In genomic region chr4:123211453-123211852, GRCm38 (mm10) we compare ENCODE assay signal across 25 mouse cellular contexts. TPM values are rescaled to one million over a fixed set of nuclear protein-coding genes. Genes with fewer than 3 reads are reported as not detected.
DNase-seq lines count a peak whose midpoint lies in the region; ATAC-seq and TF ChIP-seq lines count a peak whose summit lies in the region.
"Had no signal": no experiment of that assay in that cellular context is flagged by ENCODE, and none has a peak within 500 bp of the region (broad histone marks: within the 10 kb centered on the region; RNA-seq: fewer than 3 reads in every experiment).

No protein-coding gene starts in this region.

- no peak overlapping the region for H3K9ac ChIP-seq in kidney, embryonic 15.5 days
- no peak overlapping the region for H3K9ac ChIP-seq in kidney, postnatal 0 days (ENCODE audit: low read depth, low read length)
- H3K9ac ChIP-seq: embryonic facial prominence, embryonic 12.5 days; forebrain, embryonic 13.5 days; forebrain, embryonic 15.5 days had no signal

- ATAC-seq in kidney, embryonic 15.5 days (replicated peaks; ENCODE audit: low FRiP score), result peak; percentile 70
- ATAC-seq in kidney, postnatal 0 days (replicated peaks; ENCODE audit: low FRiP score, low read depth), result peak; percentile 71
- ATAC-seq: activated CD4-positive, CD25-positive, alpha-beta regulatory T cell, adult 4 months; CD4-positive, CD25-positive, alpha-beta regulatory T cell, adult 4 months; forebrain, embryonic 13.5 days; forebrain, embryonic 15.5 days; Patski had no signal

- no peaks in the 10 kb centered on the region for H3K36me3 ChIP-seq in kidney, adult 2 months (ENCODE audit: control insufficient read depth, insufficient read depth, low read length)
- no peaks in the 10 kb centered on the region for H3K36me3 ChIP-seq in kidney, embryonic 15.5 days
- H3K36me3 ChIP-seq in kidney, postnatal 0 days (ENCODE audit: insufficient read depth, low read length), result no peaks in the 10 kb centered on the region
- H3K36me3 ChIP-seq: embryonic facial prominence, embryonic 10.5 days; embryonic facial prominence, embryonic 12.5 days; forebrain, embryonic 15.5 days; G1E had no signal

- no peak for TF ChIP-seq POLR2A in kidney, adult 2 months (IDR thresholded peaks at IDR 0.05; ENCODE audit: low read depth, low read length)

- TF ChIP-seq CTCF in kidney, adult 2 months (conservative IDR thresholded peaks at IDR 0.05; ENCODE audit: insufficient read depth, insufficient read length, low read depth, low read length), result no peak
- no peak for TF ChIP-seq CTCF in kidney, postnatal 0 days (IDR thresholded peaks at IDR 0.05; ENCODE audit: low read depth)

- H3K27me3 ChIP-seq in kidney, adult 2 months (replicated peaks; ENCODE audit: control insufficient read depth, insufficient read depth, low read length), result no peaks in the 10 kb centered on the region
- peaks cover 14% of the 10 kb centered on the region for H3K27me3 ChIP-seq in kidney, embryonic 15.5 days
- no peaks in the 10 kb centered on the region for H3K27me3 ChIP-seq in kidney, postnatal 0 days (ENCODE audit: insufficient read depth, low read length)
- H3K27me3 ChIP-seq: forebrain, embryonic 15.5 days had no signal

- H3K4me2 ChIP-seq in kidney, embryonic 15.5 days, result no peak overlapping the region
- H3K4me2 ChIP-seq in kidney, postnatal 0 days (ENCODE audit: low read length), result no peak overlapping the region
- H3K4me2 ChIP-seq: embryonic facial prominence, embryonic 12.5 days; forebrain, embryonic 13.5 days; forebrain, embryonic 15.5 days had no signal

- WGBS in kidney, adult 2 months, result 52% methylated on average over 5 of the region's 5 CpGs
- WGBS in kidney, embryonic 15.5 days, result 50% methylated on average over 5 of the region's 5 CpGs
- 40% methylated on average over 5 of the region's 5 CpGs for WGBS in kidney, postnatal 0 days

- no peak overlapping the region for H3K27ac ChIP-seq in kidney, adult 2 months (ENCODE audit: insufficient read depth, low read depth, low read length)
- H3K27ac ChIP-seq in kidney, embryonic 15.5 days, result no peak overlapping the region
- no peak overlapping the region for H3K27ac ChIP-seq in kidney, postnatal 0 days
- H3K27ac ChIP-seq: embryonic facial prominence, embryonic 10.5 days; embryonic facial prominence, embryonic 12.5 days; forebrain, embryonic 13.5 days; forebrain, embryonic 15.5 days had no signal

- H3K4me1 ChIP-seq in kidney, adult 2 months (ENCODE audit: control insufficient read depth, insufficient read depth, low read length), result no peaks in the 10 kb centered on the region
- H3K4me1 ChIP-seq in kidney, embryonic 15.5 days, result peaks cover 18% of the 10 kb centered on the region
- no peaks in the 10 kb centered on the region for H3K4me1 ChIP-seq in kidney, postnatal 0 days (replicated peaks; ENCODE audit: insufficient read depth, low read length)
- H3K4me1 ChIP-seq: embryonic facial prominence, embryonic 12.5 days; forebrain, embryonic 15.5 days had no signal

- H3K9me3 ChIP-seq in kidney, embryonic 15.5 days (replicated peaks), result no peaks in the 10 kb centered on the region
- H3K9me3 ChIP-seq in kidney, postnatal 0 days (replicated peaks; ENCODE audit: low read length), result no peaks in the 10 kb centered on the region
- H3K9me3 ChIP-seq: embryonic facial prominence, embryonic 10.5 days; embryonic facial prominence, embryonic 12.5 days; forebrain, embryonic 13.5 days; forebrain, embryonic 15.5 days; G1E had no signal

- H3K4me3 ChIP-seq in kidney, adult 2 months (ENCODE audit: insufficient read depth, low read depth, low read length), result no peak overlapping the region
- H3K4me3 ChIP-seq in kidney, embryonic 15.5 days (replicated peaks), result no peak overlapping the region
- no peak overlapping the region for H3K4me3 ChIP-seq in kidney, postnatal 0 days (replicated peaks; ENCODE audit: low read depth, low read length)
- H3K4me3 ChIP-seq: embryonic facial prominence, embryonic 10.5 days; embryonic facial prominence, embryonic 12.5 days; forebrain, embryonic 13.5 days; forebrain, embryonic 15.5 days had no signal

- DNase-seq in kidney, adult 2 months, result peak; percentile 14
- no peak for DNase-seq in kidney, postnatal 25 days
- no peak for DNase-seq in kidney, postnatal 10 days
- no peak for DNase-seq in kidney, postnatal 0 days (ENCODE audit: low spot score)
- DNase-seq in kidney, adult 8-10 months, result no peak
- DNase-seq: adrenal gland, adult 8-10 months; adrenal gland, postnatal 14 days; adrenal gland, postnatal 36 days; B cell, adult 2 months; cerebellum, adult 11-12 months; cerebellum, adult 2 months; cerebellum, adult 9-10 months; cerebellum, postnatal 10 days; cerebellum, postnatal 25 days had no signal

RNA-seq across cellular contexts. Expression of gene Nt5c1a, which starts 10.1 kb away (rescaled TPM):
- 0.91 and 0.94 TPM in 2 replicates for polyA plus RNA-seq in kidney, adult 2 months (2012; rRNA removed)
- 0.25 and 0.49 TPM in 2 replicates for polyA plus RNA-seq in kidney, embryonic 15.5 days (2015; fragmentation: Nextera tagmentation; extraction: Ambion mirVana)
- polyA plus RNA-seq in kidney, postnatal 0 days (2015; fragmentation: Nextera tagmentation; extraction: Ambion mirVana), result 0.47 and 0.71 TPM in 2 replicates
- polyA plus RNA-seq: activated CD4-positive, CD25-positive, alpha-beta regulatory T cell, adult 4 months; CD4-positive, CD25-positive, alpha-beta regulatory T cell, adult 4 months; embryonic facial prominence, embryonic 10.5 days; embryonic facial prominence, embryonic 12.5 days; embryonic facial prominence, embryonic 14.5 days; forebrain, embryonic 11.5 days; forebrain, embryonic 13.5 days; forebrain, embryonic 15.5 days; G1E; Patski had no signal

RNA-seq across cellular contexts. Expression of gene Heyl, which starts 21.9 kb away (rescaled TPM):
- 3.5 and 4.1 TPM in 2 replicates for polyA plus RNA-seq in kidney, adult 2 months (2012; rRNA removed)
- 44.2 and 47.7 TPM in 2 replicates for polyA plus RNA-seq in kidney, embryonic 15.5 days (2015; fragmentation: Nextera tagmentation; extraction: Ambion mirVana)
- 28.7 and 31.6 TPM in 2 replicates for polyA plus RNA-seq in kidney, postnatal 0 days (2015; fragmentation: Nextera tagmentation; extraction: Ambion mirVana)
- polyA plus RNA-seq: activated CD4-positive, CD25-positive, alpha-beta regulatory T cell, adult 4 months; CD4-positive, CD25-positive, alpha-beta regulatory T cell, adult 4 months; G1E; Patski had no signal

RNA-seq across cellular contexts. Expression of gene Hpcal4, which starts 28.4 kb away (rescaled TPM):
- polyA plus RNA-seq in kidney, adult 2 months (2012; rRNA removed), result 0.75 and 0.83 TPM in 2 replicates
- 1.3 TPM in 2 replicates for polyA plus RNA-seq in kidney, embryonic 15.5 days (2015; fragmentation: Nextera tagmentation; extraction: Ambion mirVana)
- polyA plus RNA-seq in kidney, postnatal 0 days (2015; fragmentation: Nextera tagmentation; extraction: Ambion mirVana), result 3.7 and 3.8 TPM in 2 replicates
- polyA plus RNA-seq: activated CD4-positive, CD25-positive, alpha-beta regulatory T cell, adult 4 months; CD4-positive, CD25-positive, alpha-beta regulatory T cell, adult 4 months; G1E; Patski had no signal

RNA-seq across cellular contexts. Expression of gene Pabpc4, which starts 50.7 kb away (rescaled TPM):
- 57.8 and 67.1 TPM in 2 replicates for polyA plus RNA-seq in kidney, adult 2 months (2012; rRNA removed)
- polyA plus RNA-seq in kidney, embryonic 15.5 days (2015; fragmentation: Nextera tagmentation; extraction: Ambion mirVana), result 45.3 and 47.4 TPM in 2 replicates
- polyA plus RNA-seq in kidney, postnatal 0 days (2015; fragmentation: Nextera tagmentation; extraction: Ambion mirVana), result 28.2 and 29.7 TPM in 2 replicates
